25 mouse cellular contexts compared by ENCODE assay signal in genomic region chr7:115422828-115423227, GRCm38 (mm10).
DNase-seq lines count a peak whose midpoint lies in the region; ATAC-seq and TF ChIP-seq lines count a peak whose summit lies in the region.
"Had no signal": no experiment of that assay in that cellular context is flagged by ENCODE, and none has a peak within 500 bp of the region (broad histone marks: within the 10 kb centered on the region; RNA-seq: fewer than 3 reads in every experiment).

No protein-coding gene starts in this region.

- H3K36me3 ChIP-seq in heart, embryonic 10.5 days = no peaks in the 10 kb centered on the region
- H3K36me3 ChIP-seq in heart, embryonic 11.5 days (ENCODE audit: control insufficient read depth, insufficient read depth, low read length) = no peaks in the 10 kb centered on the region
- H3K36me3 ChIP-seq in kidney, postnatal 0 days (ENCODE audit: insufficient read depth, low read length) = no peaks in the 10 kb centered on the region
- H3K36me3 ChIP-seq in lung, postnatal 0 days (ENCODE audit: insufficient read depth, low read length) = no peaks in the 10 kb centered on the region
- H3K36me3 ChIP-seq: embryonic facial prominence, embryonic 13.5 days; hindbrain, embryonic 13.5 days; limb, embryonic 12.5 days; midbrain, embryonic 15.5 days; neural tube, embryonic 12.5 days had no signal

- 0 out of 2 replicates have a peak overlapping the region, but pooled peaks have one; percentile 31 for H3K27ac ChIP-seq in heart, embryonic 10.5 days
- H3K27ac ChIP-seq in heart, embryonic 11.5 days (ENCODE audit: low read depth, low read length) = no peak overlapping the region
- no peak overlapping the region for H3K27ac ChIP-seq in kidney, postnatal 0 days
- H3K27ac ChIP-seq in lung, postnatal 0 days (ENCODE audit: low read length) = no peak overlapping the region
- H3K27ac ChIP-seq: embryonic facial prominence, embryonic 13.5 days; forebrain, embryonic 13.5 days; hindbrain, embryonic 13.5 days; limb, embryonic 12.5 days; midbrain, embryonic 15.5 days; neural tube, embryonic 12.5 days had no signal

- peaks cover 37% of the 10 kb centered on the region for H3K4me1 ChIP-seq in heart, embryonic 10.5 days
- no peaks in the 10 kb centered on the region; the same call in 1 of the 2 replicates for H3K4me1 ChIP-seq in heart, embryonic 11.5 days (ENCODE audit: control insufficient read depth, insufficient read depth, low read length)
- no peaks in the 10 kb centered on the region for H3K4me1 ChIP-seq in kidney, postnatal 0 days (replicated peaks; ENCODE audit: insufficient read depth, low read length)
- H3K4me1 ChIP-seq in lung, postnatal 0 days (ENCODE audit: insufficient read depth, low read depth, low read length) = no peaks in the 10 kb centered on the region
- H3K4me1 ChIP-seq: hindbrain, embryonic 13.5 days; limb, embryonic 12.5 days; megakaryocyte, embryonic 14.5 days; neural tube, embryonic 12.5 days had no signal

- H3K4me3 ChIP-seq in heart, embryonic 10.5 days = no peak overlapping the region
- no peak overlapping the region for H3K4me3 ChIP-seq in heart, embryonic 11.5 days (ENCODE audit: low read depth, low read length)
- H3K4me3 ChIP-seq in kidney, postnatal 0 days (replicated peaks; ENCODE audit: low read depth, low read length) = no peak overlapping the region
- H3K4me3 ChIP-seq in lung, postnatal 0 days (ENCODE audit: low read depth, low read length) = no peak overlapping the region
- H3K4me3 ChIP-seq: embryonic facial prominence, embryonic 13.5 days; erythroblast, embryonic 14.5 days; forebrain, embryonic 13.5 days; hindbrain, embryonic 13.5 days; limb, embryonic 12.5 days; midbrain, embryonic 15.5 days; neural tube, embryonic 12.5 days had no signal

- H3K27me3 ChIP-seq in heart, embryonic 10.5 days (ENCODE audit: insufficient read depth, poor library complexity, severe bottlenecking) = 0 out of 2 replicates have a peak, but pooled peaks cover 5% of the 10 kb centered on the region
- H3K27me3 ChIP-seq in heart, embryonic 11.5 days (ENCODE audit: control insufficient read depth, insufficient read depth, low read length) = no peaks in the 10 kb centered on the region
- 0 out of 2 replicates have a peak, but pooled peaks cover 3% of the 10 kb centered on the region for H3K27me3 ChIP-seq in kidney, postnatal 0 days (ENCODE audit: insufficient read depth, low read length)
- no peaks in the 10 kb centered on the region for H3K27me3 ChIP-seq in lung, postnatal 0 days (replicated peaks; ENCODE audit: insufficient read depth, low read length)
- H3K27me3 ChIP-seq: forebrain, embryonic 13.5 days; hindbrain, embryonic 13.5 days; midbrain, embryonic 15.5 days; neural tube, embryonic 12.5 days had no signal

- no peak for DNase-seq in heart, embryonic 10.5 days (ENCODE audit: low spot score)
- DNase-seq in kidney, postnatal 0 days (ENCODE audit: low spot score) = no peak
- no peak for DNase-seq in kidney, adult 8-10 months
- no peak for DNase-seq in lung, postnatal 0 days (ENCODE audit: low spot score)
- DNase-seq in lung, postnatal 14 days = no peak
- peak; percentile 35 for DNase-seq in yolk sac, embryonic 10.5 days (ENCODE audit: low spot score)
- DNase-seq: adrenal gland, adult 2 months; B cell, adult 2 months; cerebellum, adult 11 months; cerebellum, adult 9-11 months; kidney, adult 9 months; kidney, postnatal 25 days; lung, postnatal 36 days; right cerebral cortex, postnatal 25 days; thymus, postnatal 36 days had no signal

- 62% methylated on average over 7 of the region's 7 CpGs for WGBS in heart, embryonic 10.5 days
- WGBS in heart, embryonic 11.5 days (ENCODE audit: insufficient replicate concordance) = 58% methylated on average over 7 of the region's 7 CpGs
- 78% methylated on average over 7 of the region's 7 CpGs for WGBS in kidney, postnatal 0 days
- 69% methylated on average over 7 of the region's 7 CpGs for WGBS in lung, postnatal 0 days

- H3K9me3 ChIP-seq in heart, embryonic 10.5 days = no peaks in the 10 kb centered on the region
- no peaks in the 10 kb centered on the region for H3K9me3 ChIP-seq in heart, embryonic 11.5 days (replicated peaks; ENCODE audit: control insufficient read depth, low read length)
- H3K9me3 ChIP-seq in kidney, postnatal 0 days (replicated peaks; ENCODE audit: low read length) = no peaks in the 10 kb centered on the region
- H3K9me3 ChIP-seq in lung, postnatal 0 days (ENCODE audit: low read length) = no peaks in the 10 kb centered on the region
- H3K9me3 ChIP-seq: embryonic facial prominence, embryonic 13.5 days; forebrain, embryonic 13.5 days; hindbrain, embryonic 13.5 days; limb, embryonic 12.5 days; megakaryocyte, embryonic 14.5 days; midbrain, embryonic 15.5 days; neural tube, embryonic 12.5 days had no signal

- no peak overlapping the region for H3K4me2 ChIP-seq in heart, embryonic 11.5 days
- H3K4me2 ChIP-seq in kidney, postnatal 0 days (ENCODE audit: low read length) = no peak overlapping the region
- no peak overlapping the region for H3K4me2 ChIP-seq in lung, postnatal 0 days (replicated peaks; ENCODE audit: low read depth, low read length)
- H3K4me2 ChIP-seq: embryonic facial prominence, embryonic 13.5 days; forebrain, embryonic 13.5 days; hindbrain, embryonic 13.5 days; limb, embryonic 12.5 days; midbrain, embryonic 15.5 days; neural tube, embryonic 12.5 days had no signal

- ATAC-seq in heart, embryonic 11.5 days (replicated peaks; ENCODE audit: insufficient number of reproducible peaks, low FRiP score, low TSS enrichment) = no peak
- ATAC-seq in kidney, postnatal 0 days (replicated peaks; ENCODE audit: low FRiP score, low read depth) = no peak
- ATAC-seq in lung, postnatal 0 days = no peak
- ATAC-seq: forebrain, embryonic 13.5 days; inflammation-experienced regulatory T-cells, adult 6 months; midbrain, embryonic 15.5 days had no signal

- TF ChIP-seq EP300 in lung, postnatal 0 days (IDR thresholded peaks at IDR 0.05) = no peak

- peak; percentile 13; the same call in 1 of the 2 replicates for TF ChIP-seq CTCF in kidney, postnatal 0 days (IDR thresholded peaks at IDR 0.05; ENCODE audit: low read depth)
- peak; percentile 42 for TF ChIP-seq CTCF in lung, postnatal 0 days (IDR thresholded peaks at IDR 0.05)

- no peak overlapping the region for H3K9ac ChIP-seq in heart, embryonic 11.5 days (ENCODE audit: low read depth, low read length)
- no peak overlapping the region for H3K9ac ChIP-seq in kidney, postnatal 0 days (ENCODE audit: low read depth, low read length)
- H3K9ac ChIP-seq in lung, postnatal 0 days (replicated peaks; ENCODE audit: low read depth) = no peak overlapping the region
- H3K9ac ChIP-seq: embryonic facial prominence, embryonic 13.5 days; forebrain, embryonic 13.5 days; hindbrain, embryonic 13.5 days; limb, embryonic 12.5 days; midbrain, embryonic 15.5 days; neural tube, embryonic 12.5 days had no signal
